Mouse (Mus musculus): Measurements from ENCODE around the gene Idh1.

The Idh1 gene

GRCm38 (mm10) chr1:65112031-65112806 lies 74.1 kb downstream of the Idh1 start:
- peak; percentile 32 for DNase-seq

- DNase-seq, result no peak
These were observed 76.4 kb downstream of the Idh1 start for GRCm38 (mm10) chr1:65109756-65110435.

GRCm38 (mm10) chr1:65109196-65109595 lies 77.1 kb downstream of the Idh1 start:
- DNase-seq, result no peak

Measured in thymus, postnatal 14 days (tissue).